Mouse (Mus musculus) spleen, adult 2 months (tissue): ENCODE measurements around the gene Ifnar1. TPM values are rescaled to one million over a fixed set of nuclear protein-coding genes. Genes with fewer than 3 reads are reported as not detected.

Experiments
- DNase-seq, 2 experiments: peaks; one replicate each; pipeline versions ENCODE4 v3.0.0 to v3.0.0-alpha.2; 2012 to 2021; ENCODE audit warnings: low spot score in 2 of 2, low read depth in 1 of 2
- H3K27ac ChIP-seq: fragments of 200-500 bp; 2 replicates; pipeline ENCODE4 v1.5.1; 2012; ENCODE audit warnings: low read length, inconsistent platforms; ENCODE audit not compliant: insufficient read depth
- H3K27me3 ChIP-seq: fragments of 200-500 bp; 2 replicates; pipeline ENCODE4 v1.6.1; 2012; ENCODE audit warnings: mild to moderate bottlenecking, moderate library complexity, low read length, inconsistent platforms; ENCODE audit not compliant: control insufficient read depth, insufficient read depth
- H3K36me3 ChIP-seq: fragments of 200-500 bp; 2 replicates; pipeline ENCODE4 v1.6.1; 2012; ENCODE audit warnings: mild to moderate bottlenecking, low read length, inconsistent platforms; ENCODE audit not compliant: control insufficient read depth, insufficient read depth
- H3K4me1 ChIP-seq: fragments of 200-500 bp; 2 replicates; pipeline ENCODE4 v1.6.1; 2011; ENCODE audit warnings: inconsistent platforms; ENCODE audit not compliant: control insufficient read depth, insufficient read depth, insufficient read length
- H3K4me3 ChIP-seq: fragments of 200-500 bp; 2 replicates; pipeline ENCODE4 v1.5.1; 2011; ENCODE audit warnings: mild to moderate bottlenecking, inconsistent platforms; ENCODE audit not compliant: insufficient read depth, insufficient read length; ENCODE audit errors: extremely low read depth
- CTCF ChIP-seq: fragments of 200-500 bp; IDR thresholded peaks from 2 replicates; pipeline ENCODE4 v1.5.1; 2011; ENCODE audit warnings: mild to moderate bottlenecking, inconsistent platforms; ENCODE audit not compliant: insufficient read depth, insufficient read length, insufficient replicate concordance; ENCODE audit errors: extremely low read depth
- POLR2A ChIP-seq: fragments of 200-500 bp; IDR thresholded peaks from 2 replicates; pipeline ENCODE4 v1.6.1; 2011; ENCODE audit warnings: low read depth, low read length, inconsistent platforms
- WGBS: fragments of 180-500 bp; shearing (Covaris S2); methylation state at CpG from one replicate; pipeline ENCODE4 v1.1.7; 2018; 5-methylcytosine and 5-hydroxymethylcytosine counted together
- polyA plus RNA-seq: library from polyadenylated mRNA; depleted of rRNA; stranded (reverse); fragments of >200 nt; gene quantifications from 2 replicates; pipeline ENCODE4 v1.2.3, GENCODE M21; 2012

The Ifnar1 gene
- polyA plus RNA-seq, 1 experiment = 22.3 TPM

GRCm38 (mm10) chr16:91495501-91495900 lies 10.5 kb downstream of the Ifnar1 start:
- H3K4me3 ChIP-seq = no peak overlapping the region
- TF ChIP-seq CTCF (no peak), POLR2A (no peak)
- H3K27me3 ChIP-seq = no peaks in the 10 kb centered on the region
- no peaks in the 10 kb centered on the region for H3K4me1 ChIP-seq
- H3K36me3 ChIP-seq = peaks cover 57% of the 10 kb centered on the region
- 95% methylated on average over 4 of the region's 4 CpGs for WGBS
- no peak for DNase-seq
- no peak overlapping the region for H3K27ac ChIP-seq

- peaks cover 61% of the 10 kb centered on the region for H3K36me3 ChIP-seq
- H3K27ac ChIP-seq = no peak overlapping the region
- DNase-seq = no peak
- TF ChIP-seq POLR2A (no peak), CTCF (no peak)
- H3K4me3 ChIP-seq = no peak overlapping the region
- no peaks in the 10 kb centered on the region for H3K27me3 ChIP-seq
- H3K4me1 ChIP-seq = no peaks in the 10 kb centered on the region
- WGBS = 95% methylated on average over 17 of the region's 17 CpGs
Measured at GRCm38 (mm10) chr16:91496206-91496605, 11.2 kb downstream of the Ifnar1 start.

GRCm38 (mm10) chr16:91496766-91497165 lies 11.7 kb downstream of the Ifnar1 start:
- no peak for DNase-seq
- Histone ChIP-seq H3K4me3 (no peak overlapping the region), H3K36me3 (peaks cover 62% of the 10 kb centered on the region), H3K27ac (no peak overlapping the region), H3K4me1 (no peaks in the 10 kb centered on the region), H3K27me3 (no peaks in the 10 kb centered on the region)
- TF ChIP-seq CTCF (no peak), POLR2A (no peak)
- 95% methylated on average over 3 of the region's 3 CpGs for WGBS

- no peak overlapping the region for H3K4me3 ChIP-seq
- no peak for DNase-seq
- WGBS = 95% methylated on average over 7 of the region's 7 CpGs
- no peaks in the 10 kb centered on the region for H3K27me3 ChIP-seq
- peaks cover 60% of the 10 kb centered on the region for H3K36me3 ChIP-seq
- TF ChIP-seq POLR2A (no peak), CTCF (no peak)
- no peaks in the 10 kb centered on the region for H3K4me1 ChIP-seq
- no peak overlapping the region for H3K27ac ChIP-seq
Measured at GRCm38 (mm10) chr16:91498041-91498440, 13.0 kb downstream of the Ifnar1 start.

- DNase-seq = no peak
- no peak for TF ChIP-seq CTCF
- no peak for TF ChIP-seq POLR2A
- peaks cover 53% of the 10 kb centered on the region for H3K36me3 ChIP-seq
- H3K27ac ChIP-seq = no peak overlapping the region
- H3K27me3 ChIP-seq = no peaks in the 10 kb centered on the region
- WGBS = 94% methylated on average over 7 of the region's 7 CpGs
- no peak overlapping the region for H3K4me3 ChIP-seq
- H3K4me1 ChIP-seq = no peaks in the 10 kb centered on the region
Measured at GRCm38 (mm10) chr16:91504701-91505100, 19.7 kb downstream of the Ifnar1 start.

- peaks cover 52% of the 10 kb centered on the region for H3K36me3 ChIP-seq
- 93% methylated on average over 15 of the region's 15 CpGs for WGBS
Measured at GRCm38 (mm10) chr16:91505116-91505601, 20.1 kb downstream of the Ifnar1 start.

GRCm38 (mm10) chr16:91506396-91506795 lies 21.4 kb downstream of the Ifnar1 start:
- Histone ChIP-seq H3K27ac (no peak overlapping the region), H3K27me3 (no peaks in the 10 kb centered on the region), H3K36me3 (peaks cover 43% of the 10 kb centered on the region), H3K4me3 (no peak overlapping the region), H3K4me1 (no peaks in the 10 kb centered on the region)
- 96% methylated on average over 12 of the region's 12 CpGs for WGBS
- TF ChIP-seq POLR2A (no peak), CTCF (no peak)
- no peak for DNase-seq

More at GRCm38 (mm10) chr16:91505116-91505601, 20.1 kb downstream of the Ifnar1 start:
- no peak for TF ChIP-seq POLR2A
- no peak for TF ChIP-seq CTCF
- no peak overlapping the region for H3K4me3 ChIP-seq
- H3K4me1 ChIP-seq = no peaks in the 10 kb centered on the region
- DNase-seq = no peak
- no peak overlapping the region for H3K27ac ChIP-seq
- no peaks in the 10 kb centered on the region for H3K27me3 ChIP-seq
